Mouse (Mus musculus) cerebellum, adult 2 months (tissue): ENCODE measurements at regions not wholly inside any gene's neighbourhood (a gene's known extent, or its start where the extent isn't known, plus 50 kb on each side); places are given as distances from the start of the nearest gene placed in this dataset.
"Not testable (repeated sequence)": the region's sequence is repeated elsewhere in the genome, so short reads cannot be mapped to it uniquely, and the experiment has no call there.

ENCODE experiments used
- DNase-seq, 2 experiments: peaks; one replicate each; pipeline ENCODE4 v3.0.0; 2021
- H3K27ac ChIP-seq: fragments of 200-500 bp; 2 replicates; pipeline ENCODE4 v1.5.1; 2012; ENCODE audit warnings: low read length, control low read depth, inconsistent platforms; ENCODE audit not compliant: insufficient read depth
- H3K27me3 ChIP-seq: fragments of 200-500 bp; 2 replicates; pipeline ENCODE4 v1.6.1; 2012; ENCODE audit warnings: inconsistent platforms, mild to moderate bottlenecking, low read length, moderate library complexity; ENCODE audit not compliant: control insufficient read depth, insufficient read depth
- H3K4me1 ChIP-seq: fragments of 200-500 bp; 2 replicates; pipeline ENCODE4 v1.6.1; 2011; ENCODE audit warnings: low read length; ENCODE audit not compliant: control insufficient read depth, insufficient read depth
- H3K4me3 ChIP-seq: fragments of 200-500 bp; replicated peaks from 2 replicates; pipeline ENCODE3; 2011; ENCODE audit warnings: mild to moderate bottlenecking, low read depth, low read length, control low read depth; ENCODE audit not compliant: insufficient read depth
- CTCF ChIP-seq: fragments of 200-500 bp; IDR thresholded peaks from 2 replicates; pipeline ENCODE4 v1.5.1; 2011; ENCODE audit warnings: low read depth, mild to moderate bottlenecking, control low read depth, low read length, moderate library complexity, borderline replicate concordance; ENCODE audit not compliant: insufficient read depth
- POLR2A ChIP-seq: fragments of 200-500 bp; IDR thresholded peaks from 2 replicates; pipeline ENCODE4 v1.6.1; 2011; ENCODE audit warnings: low read length, control low read depth, borderline replicate concordance; ENCODE audit not compliant: insufficient read depth
- WGBS: fragments of 180-500 bp; shearing (Covaris S2); methylation state at CpG from one replicate; pipeline ENCODE4 v1.1.7; 2018; 5-methylcytosine and 5-hydroxymethylcytosine counted together

DNA sequence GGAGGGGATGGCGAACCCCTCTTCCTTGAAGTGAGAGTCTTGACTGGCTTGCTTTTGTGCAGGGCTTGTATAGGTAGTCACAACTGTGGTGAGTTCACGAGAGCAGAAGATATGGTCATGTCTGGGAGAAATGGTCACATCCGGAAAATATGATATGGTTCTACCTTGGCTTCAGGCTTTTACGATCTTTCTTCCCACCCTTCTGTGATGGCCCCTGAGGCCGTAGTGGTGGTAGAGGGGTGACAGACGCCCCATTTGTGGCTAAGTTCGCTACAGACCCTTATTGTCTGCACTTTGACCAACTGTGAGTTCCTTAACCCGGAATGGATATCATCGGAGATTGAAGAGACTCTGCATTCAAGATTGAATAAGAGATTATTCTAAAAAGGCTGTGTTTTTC, 122.9 kb upstream of the Cpsf6 start:
- Histone ChIP-seq H3K4me1 (no peaks in the 10 kb centered on the region), H3K27ac (no peak overlapping the region), H3K4me3 (no peak overlapping the region), H3K27me3 (no peaks in the 10 kb centered on the region)
- no peak for DNase-seq
- no peak for TF ChIP-seq CTCF
- TF ChIP-seq POLR2A: no peak
- 89% methylated on average over 9 of the region's 9 CpGs for WGBS

- no peak overlapping the region for H3K27ac ChIP-seq
- H3K4me3 ChIP-seq: no peak overlapping the region
- no peaks in the 10 kb centered on the region for H3K27me3 ChIP-seq
- WGBS: 92% methylated on average over 7 of the region's 7 CpGs
- no peaks in the 10 kb centered on the region for H3K4me1 ChIP-seq
- DNase-seq: no peak
- TF ChIP-seq CTCF: no peak
- TF ChIP-seq POLR2A: no peak
These were observed 122.3 kb upstream of the Cpsf6 start for GRCm38 (mm10) chr10:117502135-117502534.

DNA sequence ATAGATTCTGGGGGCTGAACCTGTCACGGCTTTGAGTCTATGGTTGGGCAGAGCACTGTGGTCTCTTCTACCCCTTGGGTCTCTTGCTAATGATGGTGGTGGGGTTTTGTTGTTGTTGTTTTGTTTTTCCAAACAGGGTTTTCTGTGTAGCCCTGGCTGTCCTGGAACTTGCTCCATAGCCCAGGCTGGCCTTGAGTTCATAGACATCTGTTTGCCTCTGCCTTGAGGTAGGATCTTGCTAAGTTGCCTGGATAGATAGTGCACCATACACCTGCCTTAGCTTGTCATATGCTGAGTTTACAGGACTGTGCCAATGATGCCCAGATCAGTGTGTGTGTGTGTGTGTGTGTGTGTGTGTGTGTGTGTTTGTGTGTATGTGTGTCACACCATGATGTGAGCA, 121.6 kb upstream of the Cpsf6 start:
- Histone ChIP-seq H3K4me1 (no peaks in the 10 kb centered on the region), H3K27me3 (no peaks in the 10 kb centered on the region), H3K4me3 (no peak overlapping the region), H3K27ac (no peak overlapping the region)
- no peak for DNase-seq
- no peak for TF ChIP-seq CTCF
- no peak for TF ChIP-seq POLR2A
- 97% methylated on average over 1 of the region's 1 CpGs for WGBS

- no peak for TF ChIP-seq CTCF
- no peak for TF ChIP-seq POLR2A
- no peaks in the 10 kb centered on the region for H3K4me1 ChIP-seq
- 63% methylated on average over 5 of the region's 5 CpGs for WGBS
- no peak for DNase-seq
- no peaks in the 10 kb centered on the region for H3K27me3 ChIP-seq
- no peak overlapping the region for H3K27ac ChIP-seq
- H3K4me3 ChIP-seq: no peak overlapping the region
These were observed 120.8 kb upstream of the Cpsf6 start for GRCm38 (mm10) chr10:117500457-117501108.

GRCm38 (mm10) chr10:117499864-117500453, 120.1 kb upstream of the Cpsf6 start:
- DNase-seq: no peak
- no peak overlapping the region for H3K27ac ChIP-seq
- TF ChIP-seq POLR2A (no peak), CTCF (no peak)
- WGBS: 46% methylated on average over 6 of the region's 6 CpGs
- H3K27me3 ChIP-seq: no peaks in the 10 kb centered on the region
- no peaks in the 10 kb centered on the region for H3K4me1 ChIP-seq
- no peak overlapping the region for H3K4me3 ChIP-seq

GRCm38 (mm10) chr10:117499177-117499863, 119.5 kb upstream of the Cpsf6 start:
- Histone ChIP-seq H3K27me3 (no peaks in the 10 kb centered on the region), H3K4me1 (no peaks in the 10 kb centered on the region), H3K4me3 (no peak overlapping the region), H3K27ac (no peak overlapping the region)
- TF ChIP-seq CTCF (no peak), POLR2A (no peak)
- DNase-seq: no peak
- WGBS: 91% methylated on average over 8 of the region's 8 CpGs

DNA sequence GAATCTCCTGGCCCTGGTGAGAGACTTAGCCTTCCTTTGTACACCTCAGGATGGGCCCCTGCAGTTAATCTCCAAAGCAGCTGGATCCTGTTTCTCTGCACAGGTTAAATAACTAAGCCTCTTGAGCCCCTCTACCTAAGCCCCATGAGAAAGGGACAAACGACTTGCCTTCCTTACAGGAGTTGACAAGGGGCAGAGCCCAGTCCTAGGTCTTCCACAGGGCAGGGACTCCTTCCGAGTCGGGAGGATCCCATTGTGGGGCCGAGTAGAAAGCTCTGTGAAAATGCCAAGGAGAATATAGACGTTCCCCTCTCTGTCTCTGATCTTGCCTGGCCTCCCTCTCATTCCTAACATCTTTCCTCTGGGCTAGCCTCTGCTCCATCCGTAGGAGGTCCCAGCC, 118.7 kb upstream of the Cpsf6 start:
- H3K27ac ChIP-seq: no peak overlapping the region
- 66% methylated on average over 6 of the region's 6 CpGs for WGBS
- no peak overlapping the region for H3K4me3 ChIP-seq
- no peak for TF ChIP-seq POLR2A
- no peaks in the 10 kb centered on the region for H3K27me3 ChIP-seq
- no peak for DNase-seq
- no peaks in the 10 kb centered on the region for H3K4me1 ChIP-seq

- WGBS: 65% methylated on average over 16 of the region's 16 CpGs
- Histone ChIP-seq H3K4me1 (no peaks in the 10 kb centered on the region), H3K27me3 (no peaks in the 10 kb centered on the region), H3K27ac (no peak overlapping the region), H3K4me3 (no peak overlapping the region)
- TF ChIP-seq POLR2A (no peak), CTCF (no peak)
- no peak for DNase-seq
These were observed 117.9 kb upstream of the Cpsf6 start for GRCm38 (mm10) chr10:117497565-117498256.

- DNase-seq, H3K27ac ChIP-seq, H3K4me1 ChIP-seq, H3K4me3 ChIP-seq, H3K27me3 ChIP-seq: not testable (repeated sequence)
- WGBS: 86% methylated on average over 1 of the region's 1 CpGs
These were observed 117.3 kb upstream of the Cpsf6 start for GRCm38 (mm10) chr10:117497082-117497481.
